Mouse (Mus musculus) lung, embryonic 16.5 days (tissue): ENCODE data around the gene Cdk11b. TPM values are rescaled to one million over a fixed set of nuclear protein-coding genes. Genes with fewer than 3 reads are reported as not detected.
A peak's percentile ranks its signal among the peaks of the same experiment; 100 is the strongest.

Experiments
- ATAC-seq: fragments of 200-750 bp; cut with Nextera tagmentation; 2 replicates; pipeline ENCODE4 v1.8.0; 2017; ENCODE audit warnings: low read depth, mild to moderate bottlenecking, moderate library complexity
- H3K27ac ChIP-seq: fragments of 300-500 bp; sonication (generic); 2 replicates; pipeline ENCODE4 v1.5.1; 2014; ENCODE audit warnings: mild to moderate bottlenecking, control low read depth, low read length
- H3K27me3 ChIP-seq: fragments of 300-500 bp; sonication (generic); 2 replicates; pipeline ENCODE4 v1.6.1; 2014; ENCODE audit warnings: low read depth, low read length, mixed read lengths; ENCODE audit not compliant: control insufficient read depth, insufficient read depth
- H3K36me3 ChIP-seq: fragments of 300-500 bp; sonication (generic); 2 replicates; pipeline ENCODE4 v1.6.1; 2014; ENCODE audit warnings: low read length; ENCODE audit not compliant: control insufficient read depth, insufficient read depth
- H3K4me1 ChIP-seq: fragments of 300-500 bp; sonication (generic); replicated peaks from 2 replicates; pipeline ENCODE4 v1.6.1; 2014; ENCODE audit warnings: low read length, mixed read lengths; ENCODE audit not compliant: control insufficient read depth, insufficient read depth
- H3K4me2 ChIP-seq: fragments of 300-500 bp; sonication (generic); 2 replicates; pipeline ENCODE4 v1.6.1; 2014; ENCODE audit warnings: low read depth, low read length, control low read depth
- H3K4me3 ChIP-seq: fragments of 300-500 bp; sonication (generic); 2 replicates; pipeline ENCODE4 v1.5.1; 2014; ENCODE audit warnings: mild to moderate bottlenecking, low read length, control low read depth
- H3K9ac ChIP-seq: fragments of 300-500 bp; sonication (generic); 2 replicates; pipeline ENCODE4 v1.6.1; 2014; ENCODE audit warnings: low read length, control low read depth
- H3K9me3 ChIP-seq: fragments of 300-500 bp; sonication (generic); 2 replicates; pipeline ENCODE4 v1.6.1; 2016; ENCODE audit warnings: low read length; ENCODE audit not compliant: control insufficient read depth
- WGBS: fragments of 180-500 bp; shearing (Covaris S2); extraction: QIAGEN DNeasy Blood & Tissue Kit; methylation state at CpG from one replicate; pipeline ENCODE4 v1.1.7; 2014; 5-methylcytosine and 5-hydroxymethylcytosine counted together
- polyA plus RNA-seq: library from polyadenylated mRNA; unstranded; fragments of >200 nt; fragmentation: Nextera tagmentation; extraction: Ambion mirVana; gene quantifications from 2 replicates; pipeline ENCODE4 v1.2.1, GENCODE M21; 2015

Gene Cdk11b
- 51.8 and 54.6 TPM in 2 replicates for polyA plus RNA-seq

- WGBS = under 1% methylated on average over 80 of the region's 84 CpGs
- peaks cover 6% of the 10 kb centered on the region for H3K4me1 ChIP-seq
- H3K9ac ChIP-seq = peak within 1 kb of the TSS; percentile 92
- peak within 1 kb of the TSS; percentile 92 for H3K27ac ChIP-seq
- no peaks in the 10 kb centered on the region for H3K9me3 ChIP-seq
- peak within 1 kb of the TSS; percentile 99 for H3K4me3 ChIP-seq
- peaks cover 11% of the 10 kb centered on the region for H3K36me3 ChIP-seq
- peak within 1 kb of the TSS; percentile 87 for H3K4me2 ChIP-seq
- H3K27me3 ChIP-seq = no peaks in the 10 kb centered on the region
- peak; percentile 100 for ATAC-seq
Observed at GRCm38 (mm10) chr4:155624338-155625291, at the start of gene Cdk11b. Gene Cdk11b (plus strand): TSS chr4:155624854.

- Histone ChIP-seq H3K27ac (no peak overlapping the region), H3K27me3 (no peaks in the 10 kb centered on the region), H3K4me1 (no peaks in the 10 kb centered on the region), H3K36me3 (peaks cover 3% of the 10 kb centered on the region), H3K9ac (no peak overlapping the region), H3K4me2 (no peak overlapping the region), H3K4me3 (no peak overlapping the region), H3K9me3 (no peaks in the 10 kb centered on the region)
- ATAC-seq = no peak
- 76% methylated on average over 11 of the region's 11 CpGs for WGBS
Observed at GRCm38 (mm10) chr4:155574931-155575330, 49.7 kb upstream of the Cdk11b start.

GRCm38 (mm10) chr4:155575521-155575920, 49.1 kb upstream of the Cdk11b start:
- no peak overlapping the region for H3K4me3 ChIP-seq
- no peak for ATAC-seq
- H3K4me2 ChIP-seq = no peak overlapping the region
- no peak overlapping the region for H3K9ac ChIP-seq
- H3K9me3 ChIP-seq = no peaks in the 10 kb centered on the region
- H3K27ac ChIP-seq = no peak overlapping the region
- no peaks in the 10 kb centered on the region for H3K27me3 ChIP-seq
- peaks cover 3% of the 10 kb centered on the region for H3K36me3 ChIP-seq
- 90% methylated on average over 8 of the region's 8 CpGs for WGBS
- H3K4me1 ChIP-seq = no peaks in the 10 kb centered on the region

GRCm38 (mm10) chr4:155577132-155577531, 47.5 kb upstream of the Cdk11b start:
- no peak overlapping the region for H3K4me2 ChIP-seq
- no peak for ATAC-seq

GRCm38 (mm10) chr4:155577741-155578140, 46.9 kb upstream of the Cdk11b start:
- Histone ChIP-seq H3K9me3 (no peaks in the 10 kb centered on the region), H3K4me1 (no peaks in the 10 kb centered on the region), H3K36me3 (peaks cover 3% of the 10 kb centered on the region), H3K4me2 (no peak overlapping the region), H3K9ac (no peak overlapping the region), H3K4me3 (no peak overlapping the region), H3K27me3 (no peaks in the 10 kb centered on the region), H3K27ac (no peak overlapping the region)
- WGBS = 81% methylated on average over 5 of the region's 5 CpGs
- no peak for ATAC-seq

More at GRCm38 (mm10) chr4:155577132-155577531, 47.5 kb upstream of the Cdk11b start:
- Histone ChIP-seq H3K36me3 (peaks cover 3% of the 10 kb centered on the region), H3K4me1 (no peaks in the 10 kb centered on the region), H3K9ac (no peak overlapping the region), H3K27ac (no peak overlapping the region), H3K9me3 (no peaks in the 10 kb centered on the region), H3K27me3 (no peaks in the 10 kb centered on the region), H3K4me3 (no peak overlapping the region)
- WGBS = 91% methylated on average over 9 of the region's 9 CpGs

GRCm38 (mm10) chr4:155578336-155579125, 46.1 kb upstream of the Cdk11b start:
- 76% methylated on average over 7 of the region's 7 CpGs for WGBS
- no peaks in the 10 kb centered on the region for H3K9me3 ChIP-seq
- H3K36me3 ChIP-seq = peaks cover 3% of the 10 kb centered on the region
- H3K27ac ChIP-seq = no peak overlapping the region
- H3K27me3 ChIP-seq = no peaks in the 10 kb centered on the region
- H3K4me3 ChIP-seq = no peak overlapping the region
- no peak overlapping the region for H3K9ac ChIP-seq
- H3K4me2 ChIP-seq = no peak overlapping the region
- H3K4me1 ChIP-seq = no peaks in the 10 kb centered on the region
- no peak for ATAC-seq

GRCm38 (mm10) chr4:155580420-155580819, 44.2 kb upstream of the Cdk11b start:
- no peaks in the 10 kb centered on the region for H3K9me3 ChIP-seq
- H3K36me3 ChIP-seq = peaks cover 16% of the 10 kb centered on the region
- 15% methylated on average over 1 of the region's 1 CpGs for WGBS
- no peaks in the 10 kb centered on the region for H3K27me3 ChIP-seq
- no peak overlapping the region for H3K27ac ChIP-seq
- H3K4me1 ChIP-seq = no peaks in the 10 kb centered on the region
- no peak overlapping the region for H3K4me2 ChIP-seq
- H3K9ac ChIP-seq = no peak overlapping the region
- 0 out of 2 replicates have a peak, but pooled peaks have one; percentile 20 for ATAC-seq
- no peak overlapping the region for H3K4me3 ChIP-seq

- Histone ChIP-seq H3K27me3 (no peaks in the 10 kb centered on the region), H3K4me2 (no peak overlapping the region), H3K9me3 (no peaks in the 10 kb centered on the region), H3K27ac (no peak overlapping the region), H3K4me3 (no peak overlapping the region), H3K36me3 (peaks cover 18% of the 10 kb centered on the region), H3K9ac (no peak overlapping the region), H3K4me1 (no peaks in the 10 kb centered on the region)
- 89% methylated on average over 6 of the region's 6 CpGs for WGBS
- no peak for ATAC-seq
Observed at GRCm38 (mm10) chr4:155582279-155582905, 42.3 kb upstream of the Cdk11b start.
